Mouse (Mus musculus) CD4-positive, CD25-positive, alpha-beta regulatory T cell, adult 2 months (primary cell): ENCODE data around the gene A830031A19Rik.

Experiments
- DNase-seq: peaks from one replicate; pipeline ENCODE4 v3.0.0-alpha.2; 2012; ENCODE audit warnings: low read depth, low spot score

A830031A19Rik gene

GRCm38 (mm10) chr11:24095656-24096353 is 21.0 kb upstream of the A830031A19Rik start:
- DNase-seq, result no peak

GRCm38 (mm10) chr11:24095236-24095635 is 20.4 kb upstream of the A830031A19Rik start:
- DNase-seq, result no peak

GRCm38 (mm10) chr11:24094086-24094487 is 19.2 kb upstream of the A830031A19Rik start:
- DNase-seq, result no peak

DNA sequence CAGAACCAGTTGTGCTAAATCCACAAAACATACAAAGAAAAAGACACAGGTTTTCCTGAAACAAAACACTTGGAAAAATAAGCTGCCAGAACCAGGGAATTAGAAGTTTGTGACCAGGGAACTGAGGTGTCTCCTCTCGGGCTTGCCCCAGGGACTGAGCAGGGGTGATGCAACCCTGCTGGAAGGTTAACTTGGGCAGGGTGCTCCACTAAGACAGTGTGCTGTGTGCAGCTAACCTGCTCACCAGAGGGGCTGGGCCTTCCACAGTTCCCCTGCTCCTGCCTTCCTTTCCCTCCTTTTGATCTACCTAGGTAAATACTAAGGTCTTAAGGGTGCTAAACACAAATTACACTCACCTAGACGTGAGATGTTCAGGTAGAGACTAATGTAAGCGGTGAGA is 17.8 kb upstream of the A830031A19Rik start:
- DNase-seq, result no peak

DNA sequence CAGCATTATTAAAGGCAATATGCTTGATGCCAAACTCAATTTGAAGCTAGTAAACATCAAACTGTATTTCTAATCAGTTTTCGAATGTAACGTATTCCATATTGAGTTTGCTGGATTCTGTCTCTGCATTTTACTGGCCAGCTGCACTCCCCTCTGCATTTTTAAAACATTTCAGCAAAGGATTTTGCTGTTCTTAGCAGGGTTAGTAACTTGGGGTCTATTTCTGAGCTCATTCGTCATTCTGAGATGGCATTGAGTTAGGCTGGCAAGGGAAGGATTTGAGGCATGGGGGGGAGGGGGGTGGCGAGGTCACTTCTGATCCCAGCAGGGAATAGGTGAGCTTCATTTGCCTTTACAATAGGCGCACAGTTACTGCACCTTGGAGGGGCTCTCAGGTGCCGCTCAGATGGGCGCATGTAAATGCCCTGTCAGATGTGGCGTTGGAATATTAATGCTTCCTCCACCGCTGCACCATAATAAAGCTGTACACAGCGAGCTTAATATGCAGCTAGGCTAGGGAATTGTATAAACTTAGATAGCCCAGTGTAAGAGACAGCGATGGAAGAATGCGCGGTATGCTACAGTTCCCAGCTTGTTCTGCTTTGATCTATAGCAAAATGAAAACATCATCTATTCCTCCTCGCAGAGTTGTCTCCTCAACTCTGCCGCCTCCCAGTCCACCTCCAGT is 16.7 kb upstream of the A830031A19Rik start:
- no peak for DNase-seq

DNA sequence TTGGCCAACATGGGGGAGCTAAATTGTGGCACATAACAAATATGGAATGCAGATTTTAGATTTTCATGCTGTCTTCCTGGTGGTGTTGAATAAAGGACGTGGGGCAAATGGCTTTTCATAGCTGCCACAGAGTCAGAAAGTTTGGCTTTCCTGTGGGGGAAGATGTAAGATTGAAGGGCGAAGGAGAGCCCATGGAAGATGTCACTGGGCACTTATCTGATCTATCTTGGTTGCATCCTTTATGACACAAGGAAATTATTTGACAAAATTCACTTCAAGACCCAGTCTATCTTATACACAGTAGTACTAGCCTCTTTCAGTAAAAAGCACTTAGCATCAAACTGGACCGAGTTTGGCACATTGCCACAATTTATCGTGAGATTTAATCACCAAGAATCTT is 15.6 kb upstream of the A830031A19Rik start:
- DNase-seq, result no peak

GRCm38 (mm10) chr11:24087069-24087468 is 12.2 kb upstream of the A830031A19Rik start:
- no peak for DNase-seq

DNA sequence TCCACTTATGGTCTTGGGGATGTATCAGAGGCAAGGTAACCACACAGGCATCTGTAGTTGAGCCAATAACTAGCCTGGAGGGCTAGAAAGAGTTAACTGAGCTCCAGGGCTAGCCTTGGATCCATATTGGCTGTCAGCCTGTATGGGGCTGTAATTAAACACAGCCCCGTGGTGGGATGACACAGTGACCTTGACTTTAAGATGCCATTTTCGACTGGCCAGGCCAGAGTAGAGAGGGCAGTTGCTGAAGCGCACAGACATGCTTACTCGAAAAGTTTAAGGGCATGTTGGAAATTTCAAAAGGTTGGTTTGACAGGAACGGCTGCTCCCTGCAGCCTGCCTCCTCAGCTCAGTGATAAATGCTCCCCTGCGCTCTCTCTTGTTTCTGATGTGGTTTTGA is 11.1 kb upstream of the A830031A19Rik start:
- no peak for DNase-seq

- DNase-seq, result no peak
These were observed 9.7 kb upstream of the A830031A19Rik start for GRCm38 (mm10) chr11:24084590-24084989.

DNA sequence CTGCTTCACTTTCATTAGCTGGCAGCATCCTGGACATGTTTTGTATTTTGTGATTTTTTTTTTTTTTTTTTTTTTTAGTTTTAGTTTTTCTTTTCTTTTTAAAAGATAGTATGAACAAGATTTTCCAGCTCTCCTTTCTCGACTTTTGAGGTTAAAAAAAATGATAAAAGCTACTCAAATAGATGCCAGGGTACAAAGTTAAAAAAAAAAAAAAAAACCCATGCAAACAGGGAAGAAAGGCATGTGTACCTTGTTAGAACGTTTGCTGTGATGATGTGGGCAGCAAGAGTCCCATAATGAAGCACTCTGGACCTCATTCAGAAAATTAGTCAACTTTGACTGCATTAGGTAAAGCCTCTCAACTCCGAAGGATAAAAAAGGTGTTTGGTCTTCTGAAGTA is 9.2 kb upstream of the A830031A19Rik start:
- no peak for DNase-seq

DNA sequence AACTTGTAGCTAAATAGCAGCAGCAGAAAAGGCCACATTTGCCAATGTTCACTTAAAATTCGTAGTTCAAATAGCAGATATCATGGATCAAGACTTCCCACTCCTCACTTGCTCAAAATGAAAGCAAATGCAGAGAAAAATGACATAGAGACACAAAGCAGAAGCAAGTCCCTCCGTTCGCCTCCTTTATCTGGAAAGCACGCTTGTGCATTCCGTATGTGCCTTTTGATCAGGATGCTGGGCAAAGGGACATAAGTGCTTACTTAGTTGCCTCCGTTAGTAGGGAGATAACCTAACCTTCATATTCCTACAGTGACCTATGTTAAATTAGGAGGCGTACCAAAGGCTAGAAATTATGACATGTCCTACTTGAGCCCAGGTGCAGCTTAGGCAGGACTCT is 8.6 kb upstream of the A830031A19Rik start:
- DNase-seq, result no peak

- no peak for DNase-seq
These were observed 8.2 kb upstream of the A830031A19Rik start for GRCm38 (mm10) chr11:24083076-24083405.

GRCm38 (mm10) chr11:24082385-24083075 is 7.7 kb upstream of the A830031A19Rik start:
- no peak for DNase-seq

- peak; percentile 5 for DNase-seq
These were observed 7.0 kb upstream of the A830031A19Rik start for GRCm38 (mm10) chr11:24081687-24082384.

- peak; percentile 41 for DNase-seq
These were observed 6.3 kb upstream of the A830031A19Rik start for GRCm38 (mm10) chr11:24081016-24081686.

GRCm38 (mm10) chr11:24080541-24080940 is 5.7 kb upstream of the A830031A19Rik start:
- peak; percentile 47 for DNase-seq

DNA sequence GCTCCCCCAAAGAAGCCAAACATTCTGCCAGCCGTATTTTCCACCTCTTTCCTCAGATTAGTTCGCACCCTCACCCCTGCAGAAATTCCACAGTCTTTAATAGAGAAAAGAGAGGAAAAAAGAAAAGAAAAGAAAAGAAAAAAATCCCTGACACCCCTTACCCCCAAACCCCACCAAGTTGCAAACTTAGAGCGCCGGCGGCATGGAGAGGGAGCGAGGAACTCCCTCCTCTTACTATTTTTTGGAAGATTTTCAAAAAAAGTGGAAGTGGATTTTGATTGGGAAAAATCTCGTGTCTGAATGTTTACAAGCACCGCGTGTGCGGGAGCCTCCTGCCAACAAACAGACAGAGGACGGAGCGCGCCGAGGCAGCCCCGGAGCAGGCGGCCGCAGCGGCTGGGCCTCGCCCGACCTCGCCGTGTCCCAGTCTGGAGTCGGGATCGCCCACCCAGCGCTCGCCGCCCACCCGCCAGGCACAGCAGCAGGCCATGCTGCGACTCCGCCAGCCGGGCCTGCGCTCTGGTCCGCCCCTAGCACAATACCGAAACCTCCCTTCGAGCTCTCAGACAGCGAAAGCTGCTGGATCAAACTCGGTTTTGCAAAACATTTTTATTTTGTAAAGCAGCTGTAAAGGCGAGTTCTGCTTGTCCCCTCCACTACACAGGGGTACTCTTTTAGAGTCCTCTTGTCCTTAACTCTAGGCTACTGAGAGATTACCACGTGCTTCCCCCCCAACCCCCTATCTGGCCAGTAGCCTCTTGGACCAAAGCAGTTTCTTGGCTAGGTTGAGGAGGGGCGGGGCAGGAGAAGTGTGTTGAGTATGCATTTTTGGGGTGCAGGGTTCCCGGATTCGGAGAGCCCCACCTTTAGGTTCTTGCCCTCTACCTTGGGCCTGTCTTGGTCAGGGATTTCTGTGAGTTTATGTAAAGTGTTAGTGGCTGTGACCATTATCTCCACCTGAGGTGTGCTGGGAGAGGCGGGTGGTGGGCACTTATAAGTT is 4.8 kb upstream of the A830031A19Rik start:
- DNase-seq, result peak; percentile 35

DNA sequence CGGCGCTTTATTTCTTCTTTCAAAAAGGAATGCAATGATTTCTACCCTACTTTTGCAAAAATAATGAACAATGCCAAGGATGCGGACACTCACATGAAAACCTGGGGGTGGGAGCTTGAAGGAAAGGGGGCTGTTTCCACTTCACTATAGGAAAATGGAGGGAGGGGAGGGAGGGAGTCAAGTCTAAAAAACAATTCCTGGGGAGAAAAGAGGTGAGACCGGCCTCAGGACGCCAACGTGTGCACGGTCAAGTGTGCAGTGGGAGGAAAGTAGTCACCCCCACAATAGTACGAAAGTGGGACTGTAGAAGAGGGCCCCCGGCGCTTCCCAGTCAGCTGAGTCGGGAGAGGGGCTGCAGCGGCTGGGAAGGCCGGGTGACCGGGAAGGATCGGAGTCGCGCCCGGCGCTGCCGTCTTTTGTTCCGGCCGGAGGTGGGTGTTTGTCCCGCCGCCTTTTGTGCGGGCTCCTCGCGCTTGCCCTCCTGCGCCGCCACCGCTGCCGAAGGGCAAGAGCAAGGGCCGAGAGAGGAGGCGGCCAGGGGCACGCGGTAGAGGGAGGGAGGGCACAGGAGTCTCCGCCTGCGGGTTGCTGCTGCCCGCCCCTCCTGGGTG is 4.0 kb upstream of the A830031A19Rik start:
- peak; percentile 13 for DNase-seq

DNA sequence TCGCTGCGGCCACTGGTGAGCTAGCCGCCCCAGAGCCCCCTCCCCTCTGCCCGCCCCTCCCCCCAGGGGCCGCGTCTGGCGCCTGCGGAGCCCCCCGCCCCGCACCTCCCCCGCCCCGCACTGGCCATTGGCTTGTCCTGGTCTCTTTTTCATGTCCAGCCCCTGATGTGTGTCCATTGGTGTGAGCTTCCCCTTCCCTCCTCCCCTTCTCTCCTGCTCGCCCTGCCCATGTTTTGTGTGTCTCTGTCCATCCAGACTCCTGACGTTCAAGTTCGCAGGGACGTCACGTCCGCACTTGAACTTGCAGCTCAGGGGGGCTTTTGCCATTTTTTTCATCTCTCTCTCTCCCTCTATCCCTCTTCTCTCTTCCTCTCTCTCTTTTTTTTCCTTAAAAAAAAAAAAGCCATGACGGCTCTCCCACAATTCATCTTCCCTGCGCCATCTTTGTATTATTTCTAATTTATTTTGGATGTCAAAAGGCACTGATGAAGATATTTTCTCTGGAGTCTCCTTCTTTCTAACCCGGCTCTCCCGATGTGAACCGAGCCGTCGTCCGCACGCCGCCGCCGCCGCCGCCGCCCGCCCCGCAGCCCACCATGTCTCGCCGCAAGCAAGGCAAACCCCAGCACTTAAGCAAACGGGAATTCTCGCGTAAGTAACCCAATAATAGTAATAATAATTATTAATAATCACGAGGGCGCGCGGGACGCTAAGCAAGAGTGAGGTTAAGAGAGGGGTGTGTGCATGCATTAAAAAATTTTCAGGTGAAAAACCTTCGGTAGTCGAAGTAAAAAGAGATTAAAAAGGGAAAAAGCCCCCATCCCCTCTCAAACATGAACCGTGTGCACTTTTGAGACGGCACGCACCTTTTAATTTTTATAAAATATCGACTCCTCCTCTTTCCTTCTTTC is 3.2 kb upstream of the A830031A19Rik start, which contains the start of gene Bcl11a:
TSS of gene Bcl11a (plus strand) at position 262 of the 911 bp plus-strand sequence.
- peak; percentile 9 for DNase-seq
